Mouse (Mus musculus): ENCODE measurements around the gene Msantd3.

GRCm38 (mm10) chr4:48546568-48547496 is 7.1 kb downstream of the Msantd3 start:
- no peak for TF ChIP-seq GATA1 (IDR thresholded peaks at IDR 0.05; ENCODE audit: borderline replicate concordance, low read length)
- TF ChIP-seq FLI1 (IDR thresholded peaks at IDR 0.05; ENCODE audit: low read length), result no peak
